Mouse (Mus musculus) urinary bladder, postnatal 14 days (tissue): ENCODE measurements around the gene Phactr4.
A peak's percentile ranks its signal among the peaks of the same experiment; 100 is the strongest.

Experiments used
- DNase-seq: peaks from one replicate; pipeline ENCODE4 v3.0.0; 2021; ENCODE audit warnings: low spot score

The Phactr4 gene

DNA sequence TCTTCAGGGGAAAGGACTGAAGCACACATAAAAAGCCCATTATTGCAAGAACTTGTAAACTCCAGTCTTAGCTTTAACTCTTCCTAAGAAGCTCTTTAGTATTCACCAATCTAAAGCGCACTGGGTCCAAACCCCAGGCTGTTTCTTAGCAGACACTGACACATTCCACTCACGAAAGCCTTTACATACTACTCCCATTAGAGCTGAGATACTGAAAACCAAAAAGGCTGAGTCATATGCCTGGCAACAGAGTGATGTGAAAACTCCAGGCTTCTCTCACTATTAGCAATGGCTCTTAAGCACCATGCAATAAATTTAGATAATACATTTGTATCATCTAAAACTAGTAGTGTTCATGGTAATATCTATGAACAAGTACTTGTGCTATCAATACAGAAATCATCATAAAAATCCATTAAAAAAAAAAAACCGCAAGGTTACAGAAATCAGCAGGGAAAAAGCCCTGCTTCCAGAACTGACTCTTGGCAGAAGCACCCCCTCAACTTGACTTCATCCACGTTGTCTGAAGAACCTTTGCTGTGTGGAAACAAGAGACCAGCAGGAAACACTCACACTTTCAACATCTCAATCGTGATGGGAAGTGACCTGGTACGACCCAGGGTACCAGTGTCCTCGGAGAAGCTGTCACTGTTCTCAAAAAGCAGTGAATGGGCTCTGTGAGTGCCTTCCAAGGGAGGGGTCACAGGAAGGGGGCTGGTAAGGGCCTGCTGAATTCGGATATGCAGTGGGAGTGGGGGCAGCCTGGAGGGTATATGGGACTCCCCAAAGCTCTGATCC is 52.1 kb downstream of the Phactr4 start:
- DNase-seq = no peak

DNA sequence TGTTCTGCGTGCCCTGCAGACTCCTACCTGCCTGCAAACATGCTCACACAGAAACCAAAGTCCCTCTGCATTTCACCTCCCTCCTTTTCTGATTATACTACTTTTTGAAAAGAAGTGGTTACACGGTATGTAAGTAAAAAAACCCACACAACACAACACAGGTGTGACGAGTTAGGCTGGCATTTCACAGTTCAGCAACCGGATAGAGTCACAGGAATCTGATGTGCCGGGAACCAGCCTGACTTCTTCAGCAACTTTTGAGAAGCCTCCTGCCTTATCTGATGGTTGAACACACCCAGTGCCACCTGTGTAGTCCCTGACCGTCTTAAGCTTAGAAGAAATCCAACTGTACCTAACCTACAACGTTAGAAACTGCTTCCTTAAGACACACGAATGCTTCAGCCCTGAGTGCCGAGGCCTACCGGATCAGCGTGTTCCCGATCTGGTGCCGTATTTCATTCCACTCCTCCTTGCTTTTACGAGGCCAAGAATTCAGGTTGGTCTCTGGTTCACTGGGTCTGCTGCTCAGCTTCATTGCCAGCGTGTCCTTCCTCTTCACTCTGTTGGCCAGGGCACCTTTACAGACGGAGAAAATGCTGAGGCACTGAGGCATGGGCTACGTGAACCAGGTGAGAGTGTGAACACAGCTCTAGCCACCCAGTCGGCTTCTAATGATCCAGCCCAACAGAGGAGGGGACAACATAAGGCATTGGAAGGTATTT is 54.6 kb downstream of the Phactr4 start:
- DNase-seq = peak; percentile 24

DNA sequence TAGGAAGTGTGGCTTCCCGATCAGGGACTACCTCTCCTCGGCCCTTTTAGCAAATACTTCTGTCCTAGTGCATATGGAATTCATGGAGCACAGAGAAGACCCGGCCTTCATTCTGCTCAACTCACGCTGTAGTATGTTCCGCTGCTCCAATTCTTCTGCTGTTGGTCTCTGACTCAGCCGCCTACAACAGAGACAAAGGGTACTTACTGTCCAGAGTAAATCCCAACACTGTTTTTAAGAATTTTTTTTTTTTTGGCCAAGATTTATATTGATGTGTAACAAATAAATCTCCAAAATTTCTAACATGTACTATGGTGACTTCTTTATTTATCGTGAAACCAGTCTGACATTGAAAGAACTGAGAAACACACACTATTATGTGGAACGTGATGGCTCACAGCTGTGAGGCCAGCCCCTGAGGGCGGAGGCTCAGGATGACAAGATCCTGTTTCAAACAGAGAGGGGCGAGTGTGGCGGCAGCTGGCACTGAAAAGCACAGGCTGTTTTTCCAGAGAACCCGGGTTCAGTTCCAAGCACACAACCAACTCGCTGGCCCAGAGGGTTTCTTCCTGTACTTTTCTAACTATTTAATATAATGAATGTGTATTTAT is 56.7 kb downstream of the Phactr4 start:
- no peak for DNase-seq

DNA sequence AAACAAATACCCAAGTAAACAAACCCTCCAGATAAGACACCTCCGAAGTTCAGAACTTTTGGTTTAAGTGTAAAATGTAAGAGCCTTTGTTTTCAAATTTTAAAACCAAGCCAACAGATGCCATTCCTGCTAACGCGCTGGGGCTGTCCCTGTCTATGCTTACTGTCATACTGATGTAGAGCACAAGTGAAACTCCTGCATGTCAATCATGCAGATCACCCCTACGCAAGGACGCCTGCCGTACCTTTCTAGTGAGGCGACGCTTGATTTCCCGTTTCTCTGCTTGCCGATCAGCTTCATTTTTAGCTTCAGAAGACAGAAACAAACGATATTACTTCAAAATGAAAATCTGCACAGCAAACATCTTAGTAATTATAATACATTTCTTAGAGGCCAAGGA is 58.8 kb downstream of the Phactr4 start:
- DNase-seq = no peak

- DNase-seq = no peak
Observed at GRCm38 (mm10) chr4:132359510-132359909, 62.8 kb downstream of the Phactr4 start.

GRCm38 (mm10) chr4:132356170-132356569 is 66.1 kb downstream of the Phactr4 start:
- DNase-seq = peak; percentile 45

DNA sequence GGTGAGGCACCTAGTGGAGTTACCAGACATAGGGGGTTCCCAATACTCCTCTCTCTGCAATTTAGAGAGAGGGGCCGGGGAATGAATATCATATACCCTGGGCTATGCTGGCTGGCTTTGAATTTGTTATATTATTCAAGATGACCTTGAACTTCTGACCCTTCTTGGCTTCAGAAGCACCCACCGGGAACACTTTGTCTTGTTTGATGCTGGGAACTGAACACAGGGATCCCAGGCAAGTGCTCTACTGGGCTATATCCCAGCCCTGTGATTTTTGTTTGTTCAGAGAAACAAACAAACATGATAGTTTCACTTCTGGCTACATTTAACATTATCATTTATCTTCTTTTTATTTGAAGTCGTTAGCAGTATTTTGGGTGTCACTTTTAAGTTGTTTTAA is 66.9 kb downstream of the Phactr4 start:
- DNase-seq = no peak

DNA sequence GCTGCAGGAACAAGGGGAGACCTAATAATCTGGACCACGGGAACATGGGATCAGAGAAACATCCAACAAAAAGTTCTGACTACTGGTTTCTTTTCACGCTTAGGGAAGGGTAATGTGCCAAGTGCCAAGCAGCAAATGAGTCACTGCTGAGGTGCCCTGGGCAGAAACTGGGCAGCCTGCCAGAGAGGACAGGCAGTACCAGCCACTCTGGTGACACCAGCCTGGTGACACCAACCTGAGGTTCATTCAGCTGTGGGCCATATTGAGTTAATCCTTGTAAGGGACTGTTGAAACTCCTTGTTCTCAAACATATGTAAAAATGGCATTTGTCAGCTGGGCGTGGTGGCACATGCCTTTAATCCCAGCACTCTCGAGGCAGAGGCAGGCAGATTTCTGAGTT is 67.7 kb downstream of the Phactr4 start:
- peak; percentile 78 for DNase-seq

- DNase-seq = peak; percentile 91
Observed at GRCm38 (mm10) chr4:132353481-132353885, 68.8 kb downstream of the Phactr4 start, which contains the start of gene Rcc1. Rcc1 (minus strand) TSS chr4:132353605.

DNA sequence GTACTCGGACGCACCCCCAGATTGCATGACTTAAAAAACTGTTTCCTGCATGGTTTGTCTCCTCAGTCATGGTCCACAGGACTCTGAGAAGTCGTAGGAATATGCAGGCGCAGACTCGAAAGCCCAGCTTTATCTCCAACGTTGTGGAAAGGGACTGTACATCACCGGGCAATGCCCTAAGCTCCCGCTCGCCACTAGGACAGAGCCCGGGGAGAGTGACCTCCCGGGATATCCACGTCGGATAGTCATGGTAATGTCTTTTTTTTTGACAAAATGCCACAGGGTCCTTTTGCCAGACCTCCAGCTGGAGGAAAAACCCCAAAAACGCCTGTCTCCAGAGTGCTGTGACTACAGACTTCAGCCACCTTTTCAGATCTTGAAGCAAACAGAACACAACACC is 69.5 kb downstream of the Phactr4 start:
- no peak for DNase-seq

- DNase-seq = no peak
Observed at GRCm38 (mm10) chr4:132351401-132351800, 70.9 kb downstream of the Phactr4 start.

GRCm38 (mm10) chr4:132350854-132351253 is 71.4 kb downstream of the Phactr4 start:
- DNase-seq = no peak

DNA sequence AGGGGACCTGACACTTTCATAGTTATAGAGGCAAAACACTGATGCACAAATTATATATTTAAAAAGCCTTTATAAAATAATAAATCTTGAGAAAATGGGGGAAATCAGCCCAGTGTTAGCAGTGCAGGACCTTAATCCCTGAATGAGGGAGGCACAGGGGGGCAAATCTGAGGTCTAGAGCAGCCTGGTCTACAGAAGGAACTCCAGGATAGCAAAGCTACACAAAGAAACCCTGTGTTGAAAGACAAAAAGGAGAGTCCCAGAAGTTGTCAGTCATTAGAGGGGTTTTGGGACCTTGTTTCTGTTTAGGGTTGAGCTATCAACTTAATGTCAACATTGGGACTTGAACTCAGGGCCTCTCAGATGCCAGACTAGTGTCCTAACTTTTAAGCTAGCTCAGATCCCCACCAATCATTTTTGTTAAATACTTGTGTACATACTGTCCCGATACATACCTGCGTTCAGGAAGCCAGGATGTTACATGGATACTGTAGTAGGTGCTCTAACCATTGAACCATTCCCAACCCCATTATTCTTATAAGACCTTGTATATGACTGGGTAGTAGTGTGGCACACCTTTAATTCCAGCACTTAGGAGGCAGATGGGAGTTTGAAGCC is 72.1 kb downstream of the Phactr4 start:
- DNase-seq = no peak

- DNase-seq = no peak
Observed at GRCm38 (mm10) chr4:132349495-132350122, 72.7 kb downstream of the Phactr4 start.

DNA sequence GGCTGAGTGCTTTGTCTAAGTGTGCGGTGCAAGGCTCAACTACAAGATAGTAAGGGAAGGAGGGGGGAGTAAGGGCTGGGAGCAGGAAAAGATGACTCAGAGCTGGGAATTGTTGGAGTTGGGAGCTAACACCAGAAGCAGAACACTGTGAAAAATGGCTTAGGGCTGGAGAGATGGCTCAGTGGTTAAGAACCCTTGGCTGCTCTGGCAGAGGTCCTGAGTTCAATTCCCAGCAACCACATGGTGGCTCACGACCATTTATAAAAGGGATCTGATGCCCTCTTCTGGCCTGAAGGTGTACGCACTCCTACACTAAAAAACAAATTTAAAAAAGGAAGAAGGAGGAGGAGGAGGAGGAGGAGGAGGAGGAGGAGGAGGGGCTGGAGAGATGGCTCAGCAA is 75.6 kb downstream of the Phactr4 start:
- no peak for DNase-seq

DNA sequence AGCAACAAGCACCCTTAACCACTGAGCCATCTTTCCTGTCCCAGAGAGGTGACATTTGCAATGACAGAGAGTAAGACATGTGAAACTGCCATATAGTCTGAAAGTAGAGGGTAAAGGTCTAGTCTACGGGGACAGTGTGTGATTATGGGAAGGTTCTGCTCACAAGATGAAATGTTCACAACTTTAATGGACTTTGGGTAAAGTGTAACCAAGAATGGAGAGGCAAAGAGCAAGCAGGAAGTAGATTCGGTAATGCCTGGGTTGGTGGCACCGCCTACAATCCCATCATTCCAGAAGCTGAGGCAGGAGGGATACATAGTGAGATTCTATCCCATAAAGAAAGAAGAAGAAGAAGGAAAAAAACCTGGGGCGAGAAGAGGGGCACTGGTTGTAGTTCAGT is 76.0 kb downstream of the Phactr4 start:
- DNase-seq = no peak

- DNase-seq = no peak
Observed at GRCm38 (mm10) chr4:132345843-132346212, 76.5 kb downstream of the Phactr4 start.

GRCm38 (mm10) chr4:132345135-132345842 is 77.0 kb downstream of the Phactr4 start:
- DNase-seq = peak; percentile 96

DNA sequence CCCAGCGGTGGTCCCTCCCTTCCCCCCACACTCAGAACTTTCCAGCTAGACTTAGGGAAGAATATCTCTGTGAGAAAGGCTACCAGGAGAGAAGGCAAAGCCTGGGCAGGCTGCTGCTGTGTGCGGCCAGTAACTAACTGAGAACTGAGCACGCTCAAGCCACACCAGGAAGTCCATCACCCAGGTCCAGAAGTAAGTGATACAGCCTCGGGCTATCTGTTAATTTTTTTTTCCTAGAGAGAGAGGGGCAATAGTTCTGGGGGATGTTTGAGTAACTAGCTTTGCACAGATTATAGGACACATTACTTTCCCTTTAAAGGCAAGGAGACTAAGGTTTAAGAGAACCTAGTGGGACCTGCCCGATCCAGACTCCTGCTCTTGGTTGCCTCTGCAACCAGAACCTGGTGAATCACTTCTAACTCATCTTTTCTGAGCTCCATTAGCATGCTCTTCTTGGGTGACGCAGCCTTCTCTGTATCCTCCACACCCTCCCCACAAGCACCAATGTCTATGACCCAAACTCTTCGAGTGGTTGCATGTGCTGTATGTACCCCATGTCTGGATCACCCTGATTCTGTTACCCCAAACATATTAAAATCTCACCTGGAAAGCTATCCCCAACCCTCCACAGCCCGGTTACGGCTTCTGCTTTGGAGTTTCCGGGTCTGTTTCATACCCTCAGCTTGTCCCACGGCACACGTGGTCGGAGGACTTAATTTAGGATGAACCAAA is 77.7 kb downstream of the Phactr4 start:
- DNase-seq = no peak

GRCm38 (mm10) chr4:132341451-132341850 is 80.8 kb downstream of the Phactr4 start:
- no peak for DNase-seq

DNA sequence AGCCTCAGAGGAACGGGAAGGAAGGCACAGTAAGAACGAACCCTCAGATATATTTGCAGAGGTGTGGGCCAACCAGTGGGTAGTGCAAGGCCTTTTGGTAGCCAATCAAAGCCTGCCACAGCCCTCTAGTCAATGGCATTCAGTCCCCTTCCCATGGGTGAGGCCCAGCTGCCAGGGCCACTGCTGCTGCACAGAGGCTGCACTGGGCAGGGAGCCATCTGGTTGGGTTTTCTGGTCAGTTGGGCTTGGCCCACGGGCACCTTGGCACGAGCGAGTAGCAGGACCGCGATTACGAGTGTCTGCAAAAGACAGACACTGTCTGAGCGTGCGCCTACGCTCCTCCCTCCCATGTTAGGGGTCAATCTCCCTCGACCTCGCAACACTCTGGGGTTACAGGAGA is 83.3 kb downstream of the Phactr4 start:
- DNase-seq = no peak
